Mouse (Mus musculus) liver, postnatal 0 days (tissue): ENCODE measurements at regions not wholly inside any gene's neighbourhood (a gene's known extent, or its start where the extent isn't known, plus 50 kb on each side); places are given as distances from the start of the nearest gene placed in this dataset.
"Not testable (repeated sequence)": the region's sequence is repeated elsewhere in the genome, so short reads cannot be mapped to it uniquely, and the experiment has no call there.

Source experiments
- ATAC-seq: fragments of 200-750 bp; cut with Nextera tagmentation; 2 replicates; pipeline ENCODE4 v1.8.0; 2017; ENCODE audit warnings: mild to moderate bottlenecking, moderate library complexity
- DNase-seq: peaks from one replicate; pipeline ENCODE4 v3.0.0-alpha.2; 2016
- H3K27ac ChIP-seq: fragments of 300-500 bp; sonication (generic); 2 replicates; pipeline ENCODE4 v1.5.1; 2014; ENCODE audit warnings: antibody characterized with exemption, moderate library complexity, mild to moderate bottlenecking, low read depth
- H3K27me3 ChIP-seq: fragments of 300-500 bp; sonication (generic); 2 replicates; pipeline ENCODE4 v1.6.1; 2014; ENCODE audit warnings: low read length, control low read depth, mixed read lengths; ENCODE audit not compliant: insufficient read depth
- H3K36me3 ChIP-seq: fragments of 300-500 bp; sonication (generic); replicated peaks from 2 replicates; pipeline ENCODE4 v1.6.1; 2014; ENCODE audit warnings: mild to moderate bottlenecking, control low read depth, low read length, moderate library complexity, mixed read lengths; ENCODE audit not compliant: insufficient read depth
- H3K4me1 ChIP-seq: fragments of 300-500 bp; sonication (generic); 2 replicates; pipeline ENCODE4 v1.6.1; 2014; ENCODE audit warnings: antibody characterized with exemption, mild to moderate bottlenecking, control low read depth; ENCODE audit not compliant: insufficient read depth
- H3K4me2 ChIP-seq: fragments of 300-500 bp; sonication (generic); 2 replicates; pipeline ENCODE4 v1.6.1; 2014; ENCODE audit warnings: low read depth, mild to moderate bottlenecking, low read length, moderate library complexity, mixed read lengths
- H3K4me3 ChIP-seq: fragments of 300-500 bp; sonication (generic); 2 replicates; pipeline ENCODE4 v1.5.1; 2014; ENCODE audit warnings: low read depth, low read length
- H3K9ac ChIP-seq: fragments of 300-500 bp; sonication (generic); replicated peaks from 2 replicates; pipeline ENCODE4 v1.6.1; 2014; ENCODE audit warnings: mild to moderate bottlenecking, moderate library complexity
- H3K9me3 ChIP-seq: fragments of 300-500 bp; sonication (generic); 2 replicates; pipeline ENCODE4 v1.6.1; 2016; ENCODE audit warnings: mild to moderate bottlenecking, control low read depth, low read length, mixed read lengths
- CTCF ChIP-seq: sonication (generic); IDR thresholded peaks from 2 replicates; pipeline ENCODE4 v1.5.1; 2016; ENCODE audit warnings: antibody characterized with exemption, low read depth
- EP300 ChIP-seq: IDR thresholded peaks from 2 replicates; pipeline ENCODE4 v1.6.1; 2016; ENCODE audit warnings: antibody characterized with exemption, low read depth, mild to moderate bottlenecking
- WGBS: fragments of 180-500 bp; shearing (Covaris S2); extraction: QIAGEN DNeasy Blood & Tissue Kit; methylation state at CpG from one replicate; pipeline ENCODE4 v1.1.7; 2014; ENCODE audit not compliant: insufficient replicate concordance; 5-methylcytosine and 5-hydroxymethylcytosine counted together

- TF ChIP-seq EP300 (no peak), CTCF (peak; percentile 61)
- no peaks in the 10 kb centered on the region for H3K9me3 ChIP-seq
- DNase-seq (peak; percentile 48), ATAC-seq (no peak)
- no peaks in the 10 kb centered on the region; the same call in 1 of the 2 replicates for H3K4me1 ChIP-seq
- H3K27me3 ChIP-seq: no peaks in the 10 kb centered on the region
- WGBS: 42% methylated on average over 15 of the region's 15 CpGs
- no peaks in the 10 kb centered on the region for H3K36me3 ChIP-seq
- H3K9ac ChIP-seq: no peak overlapping the region
- H3K4me2 ChIP-seq: no peak overlapping the region
- H3K4me3 ChIP-seq: no peak overlapping the region
- no peak overlapping the region for H3K27ac ChIP-seq
Observed at GRCm38 (mm10) chr3:9064266-9065031, 545.4 kb downstream of the Zfp704 start.

GRCm38 (mm10) chr3:9063662-9064061 is 546.2 kb downstream of the Zfp704 start:
- TF ChIP-seq CTCF (no peak), EP300 (no peak)
- Histone ChIP-seq H3K9ac (no peak overlapping the region), H3K4me1 (no peaks in the 10 kb centered on the region; the same call in 1 of the 2 replicates), H3K36me3 (no peaks in the 10 kb centered on the region), H3K4me2 (no peak overlapping the region), H3K27ac (no peak overlapping the region), H3K4me3 (no peak overlapping the region), H3K27me3 (no peaks in the 10 kb centered on the region), H3K9me3 (no peaks in the 10 kb centered on the region)
- 78% methylated on average over 5 of the region's 5 CpGs for WGBS
- DNase-seq (no peak), ATAC-seq (no peak)

- H3K4me2 ChIP-seq: no peak overlapping the region
- H3K36me3 ChIP-seq: no peaks in the 10 kb centered on the region
- TF ChIP-seq EP300: no peak
- TF ChIP-seq CTCF: no peak
- DNase-seq (no peak), ATAC-seq (no peak)
- H3K4me3 ChIP-seq: no peak overlapping the region
- no peaks in the 10 kb centered on the region; the same call in 1 of the 2 replicates for H3K4me1 ChIP-seq
- 83% methylated on average over 2 of the region's 2 CpGs for WGBS
- H3K27ac ChIP-seq: no peak overlapping the region
- no peak overlapping the region for H3K9ac ChIP-seq
- H3K9me3 ChIP-seq: no peaks in the 10 kb centered on the region
- H3K27me3 ChIP-seq: no peaks in the 10 kb centered on the region
Observed at GRCm38 (mm10) chr3:9061396-9061795, 548.5 kb downstream of the Zfp704 start.

GRCm38 (mm10) chr3:9057703-9058102 is 552.2 kb downstream of the Zfp704 start:
- not testable (repeated sequence) for H3K27ac ChIP-seq, H3K4me1 ChIP-seq, H3K9ac ChIP-seq, H3K27me3 ChIP-seq, DNase-seq, ATAC-seq, H3K4me2 ChIP-seq, H3K36me3 ChIP-seq, H3K4me3 ChIP-seq, H3K9me3 ChIP-seq
- 74% methylated on average over 3 of the region's 3 CpGs for WGBS

- Histone ChIP-seq H3K9ac (no peak overlapping the region), H3K9me3 (no peaks in the 10 kb centered on the region), H3K27ac (no peak overlapping the region), H3K4me2 (no peak overlapping the region), H3K27me3 (no peaks in the 10 kb centered on the region), H3K4me3 (no peak overlapping the region), H3K36me3 (no peaks in the 10 kb centered on the region), H3K4me1 (no peaks in the 10 kb centered on the region)
- TF ChIP-seq CTCF (no peak), EP300 (no peak)
- no peak for DNase-seq
- WGBS: 72% methylated on average over 6 of the region's 6 CpGs
- no peak for ATAC-seq
Observed at GRCm38 (mm10) chr3:9056846-9057245, 553.0 kb downstream of the Zfp704 start.

- no peaks in the 10 kb centered on the region for H3K9me3 ChIP-seq
- no peaks in the 10 kb centered on the region for H3K36me3 ChIP-seq
- no peaks in the 10 kb centered on the region for H3K4me1 ChIP-seq
- H3K4me3 ChIP-seq: no peak overlapping the region
- WGBS: 71% methylated on average over 6 of the region's 6 CpGs
- ATAC-seq: no peak
- no peak for DNase-seq
- no peak for TF ChIP-seq CTCF
- TF ChIP-seq EP300: no peak
- no peak overlapping the region for H3K27ac ChIP-seq
- H3K27me3 ChIP-seq: no peaks in the 10 kb centered on the region
- H3K4me2 ChIP-seq: no peak overlapping the region
- H3K9ac ChIP-seq: no peak overlapping the region
Observed at GRCm38 (mm10) chr3:9055780-9056179, 554.1 kb downstream of the Zfp704 start.
